Mouse (Mus musculus): Measurements from ENCODE around the gene Gm2916.
"Not testable (repeated sequence)": the region's sequence is repeated elsewhere in the genome, so short reads cannot be mapped to it uniquely, and the experiment has no call there.

Gene Gm2916

DNA sequence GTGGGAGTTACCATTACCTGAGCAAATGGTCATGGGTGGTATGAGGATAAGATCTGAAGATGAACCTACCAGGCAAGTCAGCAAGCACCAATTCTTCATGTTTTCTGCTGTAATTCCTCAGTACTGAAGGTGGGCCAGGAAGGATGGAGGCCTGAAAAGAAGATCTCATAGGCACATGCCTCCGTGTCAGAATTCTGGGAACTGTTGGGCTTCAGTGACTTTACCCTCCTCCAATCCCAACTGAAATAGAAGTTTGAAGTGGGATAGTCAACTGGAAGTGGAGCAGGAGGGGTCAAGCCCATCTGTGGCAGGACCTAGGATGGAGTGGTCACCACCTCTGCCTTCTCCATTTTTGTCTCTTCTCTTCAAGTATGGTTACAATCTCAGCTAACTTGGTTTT lies at the start of gene Gm2916:
Gm2916 (plus strand) TSS at position 301 of the 400 bp plus-strand sequence.
- DNase-seq, result not testable (repeated sequence)

DNA sequence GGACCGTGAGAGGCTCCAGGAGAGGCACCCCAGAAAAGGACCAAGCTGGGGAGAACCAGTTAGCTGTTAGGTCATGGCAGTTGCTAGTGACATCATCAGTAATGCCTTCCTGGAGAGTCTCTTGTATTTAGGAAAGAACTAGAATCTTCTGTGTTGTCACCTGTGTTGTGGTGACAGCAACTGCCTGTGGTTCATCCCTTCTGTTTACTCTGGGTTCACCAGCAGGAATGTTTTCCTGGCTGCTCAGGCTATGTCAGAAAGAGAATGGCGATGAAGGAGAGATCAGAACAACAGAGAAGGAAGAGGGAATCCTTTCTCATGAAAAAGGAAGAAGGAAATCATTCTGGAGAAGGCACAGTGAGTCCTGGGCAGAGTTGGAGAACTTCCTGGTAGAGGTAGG lies 38.0 kb upstream of the Gm2916 start, which contains the start of gene Gm3033:
Gm3033 (plus strand) TSS at position 301 of the 400 bp plus-strand sequence.
- not testable (repeated sequence) for DNase-seq

DNA sequence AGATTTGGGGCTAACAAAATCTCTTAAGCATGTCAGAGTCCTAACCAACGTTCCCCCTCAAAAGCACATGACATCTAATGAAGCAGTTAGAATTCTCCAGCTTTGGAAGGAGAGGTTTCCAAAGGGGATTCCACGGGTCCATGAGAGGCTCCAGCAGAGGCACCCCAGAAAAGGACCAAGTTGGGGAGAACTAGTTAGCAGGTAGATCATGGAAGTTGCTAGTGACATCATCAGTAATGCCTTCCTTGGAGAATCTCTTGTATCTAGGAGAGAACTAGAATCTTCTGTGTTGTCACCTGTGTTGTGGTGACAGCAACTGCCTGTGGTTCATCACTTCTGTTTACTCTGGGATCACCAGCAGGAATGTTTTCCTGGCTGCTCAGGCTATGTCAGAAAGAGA lies 47.5 kb downstream of the Gm2916 start, which contains the start of gene Gm3029:
Gm3029 (plus strand) TSS at position 301 of the 400 bp plus-strand sequence.
- DNase-seq, result not testable (repeated sequence)

DNA sequence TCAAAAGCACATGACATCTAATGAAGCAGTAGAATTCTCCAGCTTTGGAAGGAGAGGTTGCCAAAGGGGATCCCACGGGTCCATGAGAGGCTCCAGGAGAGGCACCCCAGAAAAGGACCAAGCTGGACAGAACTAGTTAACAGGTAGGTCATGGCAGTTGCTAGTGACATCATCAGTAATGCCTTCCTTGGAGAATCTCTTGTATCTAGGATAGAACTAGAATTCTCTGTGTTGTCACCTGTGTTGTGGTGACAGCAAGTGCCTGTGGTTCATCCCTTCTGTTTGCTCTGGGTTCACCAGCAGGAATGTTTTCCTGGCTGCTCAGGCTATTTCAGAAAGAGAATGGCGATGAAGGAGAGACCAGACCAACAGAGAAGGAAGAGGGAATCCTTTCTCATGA lies 79.3 kb downstream of the Gm2916 start, which contains the start of gene Gm3095:
Gm3095 (plus strand) TSS at position 301 of the 400 bp plus-strand sequence.
- not testable (repeated sequence) for DNase-seq
